9 mouse cellular contexts compared by ENCODE assay signal in genomic region chr3:130400716-130401559, GRCm38 (mm10).
DNase-seq lines count a peak whose midpoint lies in the region; ATAC-seq lines count a peak whose summit lies in the region.
"Had no signal": no experiment of that assay in that cellular context is flagged by ENCODE, and none has a peak within 500 bp of the region (broad histone marks: within the 10 kb centered on the region; RNA-seq: fewer than 3 reads in every experiment).

No protein-coding gene starts in this region.

- no peak overlapping the region for H3K4me3 ChIP-seq in liver, embryonic 11.5 days (ENCODE audit: low read depth, low read length)
- no peak overlapping the region for H3K4me3 ChIP-seq in heart, embryonic 15.5 days
- no peak overlapping the region for H3K4me3 ChIP-seq in limb, embryonic 12.5 days (replicated peaks)
- H3K4me3 ChIP-seq in intestine, embryonic 15.5 days (replicated peaks) = no peak overlapping the region
- H3K4me3 ChIP-seq: liver, embryonic 13.5 days had no signal

- H3K27me3 ChIP-seq in liver, embryonic 11.5 days (replicated peaks; ENCODE audit: control insufficient read depth, insufficient read depth, low read length) = no peaks in the 10 kb centered on the region
- H3K27me3 ChIP-seq in heart, embryonic 15.5 days = no peaks in the 10 kb centered on the region; the same call in 1 of the 2 replicates
- no peaks in the 10 kb centered on the region for H3K27me3 ChIP-seq in limb, embryonic 12.5 days
- H3K27me3 ChIP-seq in intestine, embryonic 15.5 days (replicated peaks) = no peaks in the 10 kb centered on the region
- H3K27me3 ChIP-seq: liver, embryonic 13.5 days had no signal

- H3K4me2 ChIP-seq in liver, embryonic 11.5 days = no peak overlapping the region
- H3K4me2 ChIP-seq in heart, embryonic 15.5 days = no peak overlapping the region
- H3K4me2 ChIP-seq in limb, embryonic 12.5 days = peak overlapping the region; percentile 21; the same call in 1 of the 2 replicates
- no peak overlapping the region for H3K4me2 ChIP-seq in intestine, embryonic 15.5 days (replicated peaks)
- H3K4me2 ChIP-seq: liver, embryonic 13.5 days had no signal

- H3K9me3 ChIP-seq in liver, embryonic 11.5 days (ENCODE audit: control insufficient read depth, low read length) = no peaks in the 10 kb centered on the region
- H3K9me3 ChIP-seq in heart, embryonic 15.5 days (replicated peaks) = no peaks in the 10 kb centered on the region
- 0 out of 2 replicates have a peak, but pooled peaks cover 7% of the 10 kb centered on the region for H3K9me3 ChIP-seq in limb, embryonic 12.5 days
- H3K9me3 ChIP-seq in intestine, embryonic 15.5 days = no peaks in the 10 kb centered on the region
- H3K9me3 ChIP-seq: liver, embryonic 13.5 days had no signal

- H3K36me3 ChIP-seq in liver, embryonic 11.5 days (ENCODE audit: control insufficient read depth, insufficient read depth, low read length) = no peaks in the 10 kb centered on the region
- H3K36me3 ChIP-seq in heart, embryonic 15.5 days = no peaks in the 10 kb centered on the region
- H3K36me3 ChIP-seq in limb, embryonic 12.5 days = no peaks in the 10 kb centered on the region
- no peaks in the 10 kb centered on the region for H3K36me3 ChIP-seq in intestine, embryonic 15.5 days
- H3K36me3 ChIP-seq: liver, embryonic 13.5 days had no signal

- H3K4me1 ChIP-seq in liver, embryonic 11.5 days (replicated peaks; ENCODE audit: control insufficient read depth, insufficient read depth, low read length) = no peaks in the 10 kb centered on the region
- H3K4me1 ChIP-seq in heart, embryonic 15.5 days (replicated peaks) = no peaks in the 10 kb centered on the region
- peaks cover 21% of the 10 kb centered on the region for H3K4me1 ChIP-seq in limb, embryonic 12.5 days (replicated peaks)
- no peaks in the 10 kb centered on the region for H3K4me1 ChIP-seq in intestine, embryonic 15.5 days (replicated peaks)
- H3K4me1 ChIP-seq: liver, embryonic 13.5 days had no signal

- DNase-seq in liver = peak; percentile 17
- no peak for DNase-seq in liver, embryonic 11.5 days (ENCODE audit: low spot score)
- peak; percentile 53 to 59 for DNase-seq in right cerebral cortex, postnatal 10 days (ENCODE audit: low spot score in 2 of 2)
- DNase-seq in spleen, adult 12 weeks (ENCODE audit: low spot score) = no peak
- no peak for DNase-seq in adrenal gland, postnatal 25 days
- DNase-seq: liver, embryonic 13.5 days had no signal

- 65% methylated on average over 13 of the region's 13 CpGs for WGBS in liver, embryonic 11.5 days
- WGBS in heart, embryonic 15.5 days = 66% methylated on average over 13 of the region's 13 CpGs
- WGBS in limb, embryonic 12.5 days = 23% methylated on average over 13 of the region's 13 CpGs
- 71% methylated on average over 13 of the region's 13 CpGs for WGBS in intestine, embryonic 15.5 days

- H3K9ac ChIP-seq in liver, embryonic 11.5 days (ENCODE audit: low read depth, low read length) = no peak overlapping the region
- no peak overlapping the region for H3K9ac ChIP-seq in heart, embryonic 15.5 days
- H3K9ac ChIP-seq in limb, embryonic 12.5 days (replicated peaks) = no peak overlapping the region
- no peak overlapping the region for H3K9ac ChIP-seq in intestine, embryonic 15.5 days
- H3K9ac ChIP-seq: liver, embryonic 13.5 days had no signal

- no peak overlapping the region for H3K27ac ChIP-seq in liver, embryonic 11.5 days (ENCODE audit: low read depth, low read length)
- peak overlapping the region; percentile 27; the same call in 1 of the 2 replicates for H3K27ac ChIP-seq in heart, embryonic 15.5 days
- H3K27ac ChIP-seq in limb, embryonic 12.5 days = 0 out of 2 replicates have a peak overlapping the region, but pooled peaks have one; percentile 56
- H3K27ac ChIP-seq in intestine, embryonic 15.5 days = no peak overlapping the region
- H3K27ac ChIP-seq: liver, embryonic 13.5 days had no signal

- no peak for ATAC-seq in liver, embryonic 11.5 days (replicated peaks; ENCODE audit: low FRiP score)
- ATAC-seq in heart, embryonic 15.5 days (replicated peaks; ENCODE audit: insufficient number of reproducible peaks, insufficient read depth, low FRiP score, low read depth) = no peak
- ATAC-seq in limb, embryonic 12.5 days (ENCODE audit: insufficient number of reproducible peaks, insufficient read depth, low FRiP score, low TSS enrichment, low read depth) = peak; percentile 63
- no peak for ATAC-seq in intestine, embryonic 15.5 days

Comparison
In these comparisons a context has a peak if more than half of its experiments do, and no peak if none do; other contexts are left out.
1. DNase-seq: peak in liver (single experiment) and right cerebral cortex, postnatal 10 days (2 of 2); none in liver, embryonic 11.5 days (single experiment), spleen, adult 12 weeks (single experiment) and adrenal gland, postnatal 25 days (single experiment).
2. H3K27ac ChIP-seq: peak in heart, embryonic 15.5 days (single experiment) and limb, embryonic 12.5 days (single experiment); none in liver, embryonic 11.5 days (single experiment) and intestine, embryonic 15.5 days (single experiment).